Mouse (Mus musculus) thymus, postnatal 0 days (tissue): ENCODE data around the gene Itpr1. TPM values are rescaled to one million over a fixed set of nuclear protein-coding genes. Genes with fewer than 3 reads are reported as not detected.

Source experiments
- DNase-seq: peaks from one replicate; pipeline ENCODE4 v3.0.0-alpha.2; 2015; ENCODE audit warnings: low spot score
- polyA plus RNA-seq: library from polyadenylated mRNA; unstranded; fragments of >200 nt; fragmentation: Nextera tagmentation; extraction: Ambion mirVana; gene quantifications from 2 replicates; pipeline ENCODE4 v1.2.1, GENCODE M21; 2015

Itpr1 gene
- 12.1 and 18.0 TPM in 2 replicates for polyA plus RNA-seq

GRCm38 (mm10) chr6:108212881-108213295, at the start of gene Itpr1:
TSS of gene Itpr1 (plus strand) at chr6:108213096.
- peak; percentile 98 for DNase-seq

GRCm38 (mm10) chr6:108164935-108165334, 48.0 kb upstream of the Itpr1 start:
- DNase-seq: no peak

- DNase-seq: no peak
Measured at GRCm38 (mm10) chr6:108165598-108165997, 47.3 kb upstream of the Itpr1 start.

GRCm38 (mm10) chr6:108167946-108168680, 44.8 kb upstream of the Itpr1 start:
- DNase-seq: no peak

GRCm38 (mm10) chr6:108168723-108169122, 44.2 kb upstream of the Itpr1 start:
- DNase-seq: no peak

GRCm38 (mm10) chr6:108169466-108169865, 43.4 kb upstream of the Itpr1 start:
- DNase-seq: no peak

GRCm38 (mm10) chr6:108172219-108172618, 40.7 kb upstream of the Itpr1 start:
- DNase-seq: no peak

GRCm38 (mm10) chr6:108174181-108174580, 38.7 kb upstream of the Itpr1 start:
- DNase-seq: no peak

- no peak for DNase-seq
Measured at GRCm38 (mm10) chr6:108179087-108179486, 33.8 kb upstream of the Itpr1 start.

- DNase-seq: peak; percentile 86
Measured at GRCm38 (mm10) chr6:108184847-108185684, 27.8 kb upstream of the Itpr1 start, which contains the start of gene Sumf1. TSS of gene Sumf1 (minus strand) at chr6:108185582.

- no peak for DNase-seq
Measured at GRCm38 (mm10) chr6:108185685-108186009, 27.2 kb upstream of the Itpr1 start.

- no peak for DNase-seq
Measured at GRCm38 (mm10) chr6:108190690-108191089, 22.2 kb upstream of the Itpr1 start.

GRCm38 (mm10) chr6:108192632-108193031, 20.3 kb upstream of the Itpr1 start:
- DNase-seq: no peak

GRCm38 (mm10) chr6:108196665-108197064, 16.2 kb upstream of the Itpr1 start:
- no peak for DNase-seq

GRCm38 (mm10) chr6:108197117-108197516, 15.8 kb upstream of the Itpr1 start:
- no peak for DNase-seq

- no peak for DNase-seq
Measured at GRCm38 (mm10) chr6:108198286-108198685, 14.6 kb upstream of the Itpr1 start.

GRCm38 (mm10) chr6:108204322-108204721, 8.6 kb upstream of the Itpr1 start:
- DNase-seq: no peak

- no peak for DNase-seq
Measured at GRCm38 (mm10) chr6:108206145-108206544, 6.8 kb upstream of the Itpr1 start.

- peak; percentile 90 for DNase-seq
Measured at GRCm38 (mm10) chr6:108206914-108207566, 5.9 kb upstream of the Itpr1 start.

- no peak for DNase-seq
Measured at GRCm38 (mm10) chr6:108211896-108212880, 708 bp upstream of the Itpr1 start.
